Mouse (Mus musculus): ENCODE measurements around the gene Apoc3.

DNA sequence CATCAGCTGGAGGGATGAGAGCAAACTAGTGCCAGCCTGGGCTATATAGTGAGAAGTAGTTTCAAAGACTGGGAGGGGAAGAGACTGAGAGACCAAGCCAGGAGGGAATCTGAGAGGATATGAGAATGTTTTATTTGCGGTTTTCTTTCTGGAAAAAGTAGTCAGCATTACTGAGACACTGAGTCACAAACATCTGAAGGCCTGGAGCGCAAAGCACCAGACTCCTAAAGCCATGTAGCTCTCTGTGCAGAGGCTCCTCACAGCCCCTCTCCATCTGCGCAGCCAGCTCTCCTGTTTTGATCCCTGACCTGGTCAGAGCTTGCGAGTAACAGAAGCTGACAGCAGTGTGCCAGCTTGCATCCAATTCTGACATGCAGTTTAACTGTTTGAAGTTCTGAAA lies 47.1 kb downstream of the Apoc3 start:
- no peak for TF ChIP-seq CTCF (IDR thresholded peaks at IDR 0.05; ENCODE audit: extremely low read depth, insufficient read length, insufficient replicate concordance, low read depth, low read length)
- no peak for TF ChIP-seq POLR2A (IDR thresholded peaks at IDR 0.05; ENCODE audit: low read depth, low read length)
